Mouse (Mus musculus): ENCODE results near the gene Setd5. TPM values are rescaled to one million over a fixed set of nuclear protein-coding genes. Genes with fewer than 3 reads are reported as not detected.
A peak's percentile ranks its signal among the peaks of the same experiment; 100 is the strongest.

Setd5 gene
- total RNA-seq, 2 experiments from 2014 or later = 54.8 to 82.3 TPM

DNA sequence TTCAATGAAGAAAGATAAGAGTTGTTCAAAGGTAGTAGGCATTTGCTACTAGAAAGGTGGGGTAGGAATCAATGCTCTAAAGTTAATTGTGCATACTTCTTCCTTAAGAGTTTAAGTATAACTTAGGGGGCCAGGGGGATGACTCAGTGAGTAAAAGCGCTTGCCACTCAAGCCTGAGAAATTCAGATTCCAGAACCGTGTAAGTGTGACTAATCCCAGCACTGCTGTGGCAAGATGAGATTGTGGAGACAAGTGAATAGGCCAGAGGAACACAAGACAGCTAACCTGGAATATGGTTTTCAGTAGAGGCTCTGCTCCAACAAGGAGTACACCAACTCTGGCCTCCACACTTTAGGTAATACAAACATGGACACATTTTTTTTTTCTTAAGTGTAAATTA lies 56.2 kb downstream of the Setd5 start:
- DNase-seq = no peak

- no peak for DNase-seq
These were observed 64.4 kb downstream of the Setd5 start for GRCm38 (mm10) chr6:113141389-113142094.

DNA sequence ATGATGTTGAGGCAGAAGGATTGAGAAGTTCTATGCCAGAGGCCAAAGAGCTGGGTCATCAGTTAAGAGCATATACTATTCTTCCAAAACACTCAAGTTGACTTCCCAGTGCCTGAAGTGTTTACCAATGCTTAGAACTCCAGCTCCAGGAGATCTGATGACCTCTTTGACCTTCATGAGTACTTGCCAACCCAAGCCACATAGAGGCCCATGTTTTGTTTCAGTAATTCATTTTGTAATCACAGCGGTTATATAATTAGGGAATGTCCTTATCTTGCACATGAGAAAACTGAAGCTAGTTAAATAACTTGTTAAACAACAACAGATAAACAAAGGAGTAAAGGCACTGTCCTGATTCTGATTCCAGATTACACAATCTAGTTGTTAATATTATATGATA lies 67.6 kb downstream of the Setd5 start:
- DNase-seq = no peak

DNA sequence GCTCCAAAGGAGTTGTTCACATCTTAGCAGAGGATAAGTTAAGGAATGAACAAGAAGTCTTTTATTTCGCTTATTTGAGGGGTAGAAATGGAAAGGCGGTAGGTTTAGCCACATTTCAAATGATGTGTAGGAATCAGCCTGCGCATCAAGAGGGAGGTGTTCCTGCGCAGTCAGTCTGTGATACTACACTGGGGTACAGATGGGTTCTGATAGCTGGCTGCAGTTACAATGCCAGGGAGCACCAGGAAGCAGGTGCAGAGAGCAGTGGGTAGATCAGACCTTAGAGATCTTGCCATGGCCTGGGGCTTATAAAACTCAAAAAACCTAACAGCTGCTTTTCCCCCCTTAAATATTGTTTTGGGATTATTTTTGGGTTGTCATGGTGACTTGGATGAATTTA lies 68.1 kb downstream of the Setd5 start:
- DNase-seq = no peak

- DNase-seq = no peak
These were observed 76.9 kb downstream of the Setd5 start for GRCm38 (mm10) chr6:113154071-113154470.

DNA sequence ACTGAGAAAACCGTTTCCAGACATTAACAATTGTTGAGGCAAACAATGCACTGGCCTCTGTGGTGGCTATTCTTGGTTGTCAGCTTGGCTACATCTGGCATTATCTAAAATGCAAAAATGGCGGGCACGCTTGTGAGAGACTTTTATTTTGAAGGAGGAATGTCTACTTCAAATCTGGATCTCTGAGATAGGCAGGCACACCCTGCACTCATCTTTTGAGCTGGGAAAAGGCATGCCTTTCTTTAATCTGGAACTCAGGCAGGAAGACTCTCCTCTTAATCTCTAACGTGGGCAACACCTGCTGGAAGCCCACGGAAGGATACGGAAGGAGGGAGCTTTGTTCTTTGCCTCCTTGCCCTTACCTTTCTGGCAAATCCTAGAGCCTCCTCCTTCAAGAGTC lies 77.7 kb downstream of the Setd5 start:
- no peak for DNase-seq

- no peak for DNase-seq
These were observed 78.9 kb downstream of the Setd5 start for GRCm38 (mm10) chr6:113156064-113156463.

GRCm38 (mm10) chr6:113160106-113160505 lies 82.9 kb downstream of the Setd5 start:
- no peak for DNase-seq

DNA sequence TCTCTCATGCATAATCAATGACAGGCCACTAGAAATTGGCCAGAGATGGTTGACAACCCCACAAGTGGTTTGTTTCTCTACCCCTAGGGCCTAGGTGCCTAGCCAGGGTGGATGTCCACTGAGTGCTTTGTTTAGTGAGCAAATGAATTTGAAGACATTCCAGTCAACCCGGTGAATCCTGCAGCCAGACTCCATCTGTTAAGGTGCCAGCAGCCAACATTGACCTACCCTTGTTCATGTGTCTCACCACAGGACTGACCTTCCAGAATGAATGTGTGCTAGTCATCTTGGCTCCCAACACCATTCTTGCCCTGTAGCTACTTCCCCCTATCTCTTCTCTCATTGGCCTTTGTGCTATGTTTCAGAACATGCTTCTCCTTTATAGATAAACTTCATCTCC lies 84.8 kb downstream of the Setd5 start:
- DNase-seq = no peak

- no peak for DNase-seq
These were observed 86.3 kb downstream of the Setd5 start for GRCm38 (mm10) chr6:113163513-113163912.

DNA sequence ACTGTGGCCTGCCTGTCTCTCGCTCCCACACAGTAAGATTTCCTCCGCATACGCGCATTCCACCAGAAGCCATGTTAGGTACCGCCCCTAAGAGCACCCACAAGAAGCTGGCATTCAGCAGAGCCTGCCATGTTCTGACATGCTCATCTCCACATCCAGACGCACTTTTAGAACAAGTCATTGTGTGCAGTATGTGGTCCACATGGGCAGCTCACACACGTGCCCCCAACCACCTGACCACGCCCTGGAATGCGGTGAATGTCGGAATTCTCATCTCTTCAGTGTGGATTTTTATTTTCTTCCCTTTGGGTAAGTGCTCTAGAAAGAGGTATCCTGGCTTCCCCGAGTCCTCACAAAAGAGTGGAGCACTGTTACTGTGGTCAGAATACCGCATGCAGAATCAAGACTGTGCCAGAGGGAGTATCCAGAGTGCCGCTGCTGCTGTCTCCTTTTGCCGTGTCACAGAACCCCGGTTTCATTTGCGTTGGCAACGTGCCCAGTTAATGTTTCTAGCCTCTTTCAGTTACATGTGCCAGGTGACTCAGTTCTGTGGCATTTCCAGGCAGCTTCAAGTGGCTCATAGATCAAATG lies 89.6 kb downstream of the Setd5 start:
- peak; percentile 60 for DNase-seq

DNA sequence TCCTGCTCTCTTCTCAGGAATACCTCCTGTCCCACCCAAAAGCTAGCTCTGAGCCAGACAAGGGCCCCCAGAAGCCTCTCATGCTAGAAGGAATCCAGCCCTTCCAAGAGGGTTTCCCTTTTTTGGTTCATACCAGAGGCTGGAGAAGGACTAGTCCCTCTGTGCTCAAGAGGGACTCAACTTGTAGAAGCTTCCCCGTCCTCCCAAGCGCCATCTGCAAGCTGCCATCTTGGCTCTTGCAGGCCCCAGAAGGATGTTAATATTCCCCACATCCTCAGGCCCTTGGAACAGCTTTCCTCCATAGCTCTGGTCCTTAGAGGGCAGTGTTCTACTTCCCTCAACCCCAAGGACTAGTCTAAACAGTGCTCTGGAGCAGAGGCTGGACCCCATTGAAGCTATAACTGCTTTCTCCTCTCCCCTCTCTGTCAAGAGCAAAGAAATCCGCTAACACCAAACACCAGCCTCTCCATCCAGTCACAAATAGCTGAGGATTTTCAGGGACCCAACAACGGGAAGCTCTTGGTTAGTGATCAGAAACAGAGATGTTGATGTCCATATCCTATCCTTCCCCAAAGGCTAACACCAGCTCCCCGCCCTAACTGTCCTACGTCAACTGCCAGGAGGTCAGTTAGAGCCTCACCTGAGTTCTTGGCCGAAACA lies 91.3 kb downstream of the Setd5 start:
- DNase-seq = no peak

GRCm38 (mm10) chr6:113169852-113170251 lies 92.7 kb downstream of the Setd5 start:
- no peak for DNase-seq

DNA sequence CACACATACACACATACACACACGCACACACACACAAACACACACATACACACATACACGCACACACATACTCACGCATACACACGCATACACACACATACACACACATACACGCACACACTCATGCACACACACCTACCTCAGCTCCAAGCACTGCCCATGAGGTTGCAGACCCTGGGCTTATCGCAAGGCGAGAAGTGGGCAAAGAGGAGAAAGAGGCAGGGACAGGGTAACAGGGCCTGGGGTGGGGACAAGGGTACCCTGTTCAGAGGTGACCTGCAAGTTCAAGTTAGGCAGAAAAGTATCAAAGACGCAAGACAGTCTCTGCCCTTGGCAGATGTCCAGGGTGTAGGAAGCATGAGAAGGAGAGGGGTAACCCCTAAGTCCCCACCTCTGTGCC lies 93.5 kb downstream of the Setd5 start:
- no peak for DNase-seq

GRCm38 (mm10) chr6:113172011-113172410 lies 94.8 kb downstream of the Setd5 start:
- no peak for DNase-seq

- DNase-seq = peak; percentile 63
These were observed 95.4 kb downstream of the Setd5 start for GRCm38 (mm10) chr6:113172568-113172967.

DNA sequence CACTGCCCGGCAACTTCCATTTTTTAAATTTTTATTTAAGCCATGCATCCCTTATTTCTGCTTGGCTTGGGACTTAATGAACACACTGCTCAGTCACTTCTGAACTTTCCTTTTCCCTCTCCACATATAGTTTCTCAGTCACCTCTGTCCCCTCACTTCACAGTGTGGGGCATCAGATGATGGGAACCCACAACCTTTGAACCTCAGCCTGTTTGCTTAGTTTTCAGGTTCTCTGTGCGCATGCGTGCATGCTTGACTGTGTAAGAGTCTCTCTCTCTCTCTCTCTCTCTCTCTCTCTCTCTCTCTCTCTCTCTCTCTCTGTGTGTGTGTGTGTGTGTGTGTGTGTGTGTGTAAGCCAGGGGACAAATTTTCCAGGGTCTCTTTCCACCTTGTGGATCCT lies 98.3 kb downstream of the Setd5 start:
- DNase-seq = no peak

GRCm38 (mm10) chr6:113176613-113177012 lies 99.4 kb downstream of the Setd5 start:
- DNase-seq = no peak

DNA sequence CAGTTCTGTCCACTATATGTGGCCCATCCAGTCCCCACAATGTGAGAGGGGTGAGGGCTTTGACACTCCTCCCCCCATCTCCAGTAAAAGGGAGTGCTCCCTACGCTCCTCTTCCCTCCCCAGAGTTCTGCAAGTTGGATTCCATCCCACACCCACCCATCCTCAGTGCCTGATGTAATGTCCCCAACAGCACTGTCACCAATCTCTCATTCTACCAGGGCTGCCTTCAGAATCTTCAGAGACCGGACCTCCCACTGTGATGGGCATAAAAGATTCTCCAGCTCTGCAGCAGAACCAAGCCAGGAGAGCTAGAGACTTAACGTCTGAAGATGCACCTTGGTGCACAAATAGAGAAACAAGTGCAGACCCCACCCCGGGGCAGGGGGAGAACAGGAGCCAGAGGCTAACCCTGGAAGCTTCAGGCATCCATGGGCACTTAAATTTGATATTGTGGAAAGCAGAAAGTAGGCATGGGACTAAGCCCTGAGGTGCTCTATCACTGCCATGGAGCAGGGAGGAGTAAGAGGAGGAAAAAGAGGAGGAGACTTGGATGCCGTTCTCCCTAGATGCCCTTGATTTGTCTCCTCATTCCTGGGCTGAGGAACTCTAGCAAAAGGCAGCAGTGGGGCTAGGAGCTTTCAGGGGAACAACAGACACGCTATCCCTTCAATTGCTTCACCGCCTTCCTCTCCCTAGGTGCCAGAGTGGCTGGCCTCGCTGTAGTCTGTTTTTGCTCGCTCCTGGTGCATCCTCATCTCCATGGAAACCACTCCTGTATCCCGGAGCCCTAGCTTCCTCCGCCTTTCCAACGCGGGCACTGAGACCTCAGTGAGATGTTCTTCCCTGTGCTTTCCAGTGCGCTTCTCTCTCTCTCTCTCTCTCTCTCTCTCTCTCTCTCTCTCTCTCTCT lies 101.4 kb downstream of the Setd5 start:
- DNase-seq = no peak

- no peak for DNase-seq
These were observed 102.1 kb downstream of the Setd5 start for GRCm38 (mm10) chr6:113179195-113179733.

DNA sequence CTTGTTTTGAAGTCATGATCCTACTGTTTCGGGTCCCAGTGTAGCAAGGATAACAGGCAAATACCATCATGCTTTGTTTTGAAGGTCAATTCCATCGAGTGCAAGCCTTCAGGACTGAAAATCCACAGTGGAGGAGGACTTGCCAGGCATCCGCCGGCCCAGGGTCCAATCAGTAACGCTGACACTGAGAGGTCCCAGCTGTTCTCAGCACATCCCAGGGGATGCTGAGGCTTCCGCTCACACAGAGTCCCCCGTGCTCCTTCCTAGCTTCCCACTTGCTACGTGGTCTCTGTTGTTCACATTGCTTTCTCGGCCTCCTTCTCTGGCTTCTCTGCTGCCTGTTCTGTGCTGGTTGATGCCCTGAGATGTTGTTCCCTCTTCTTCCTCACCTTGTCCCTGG lies 107.0 kb downstream of the Setd5 start:
- no peak for DNase-seq

DNA sequence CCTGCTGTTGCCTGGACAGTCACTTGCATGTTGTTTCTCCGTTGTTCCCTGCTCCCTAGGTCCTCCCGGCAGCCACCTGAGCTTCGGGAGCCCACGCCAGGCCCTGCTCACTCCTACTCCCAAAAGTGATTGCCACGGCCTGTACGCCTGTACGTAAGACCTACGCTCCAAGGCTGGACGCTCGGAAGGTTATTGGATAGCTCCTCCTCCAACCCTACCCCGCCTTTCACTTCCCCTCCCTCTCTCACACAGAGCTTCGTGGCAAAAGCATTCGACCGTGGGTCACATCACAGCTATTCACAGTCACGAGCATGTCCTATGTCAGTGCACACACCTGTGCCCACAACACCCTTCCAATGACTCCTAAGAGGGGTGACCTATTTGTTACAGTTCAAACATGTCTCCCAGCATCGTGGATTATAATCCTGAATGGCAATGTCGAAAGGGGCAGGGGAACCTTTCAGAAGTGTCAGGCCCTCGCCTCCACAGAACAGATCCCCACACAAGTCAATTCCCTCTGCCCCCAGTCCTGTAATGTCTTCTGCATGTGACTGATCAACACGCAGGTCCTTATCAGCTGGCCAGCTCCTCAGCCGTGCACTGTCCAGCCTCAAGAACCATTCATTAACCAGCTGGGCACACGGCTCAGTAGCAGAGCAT lies 107.8 kb downstream of the Setd5 start:
- DNase-seq = no peak

Measured in gastrocnemius, postnatal 10 days (tissue).